Mouse (Mus musculus) ES-Bruce4 (cell line): ENCODE results near the gene AC134908.4.

Source experiments
- CTCF ChIP-seq: IDR thresholded peaks from one replicate; pipeline ENCODE4 v1.8.1; 2011; ENCODE audit warnings: low read depth, low read length
- POLR2A ChIP-seq: IDR thresholded peaks from one replicate; pipeline ENCODE4 v1.8.1; 2011; ENCODE audit warnings: low read length; ENCODE audit not compliant: insufficient read depth

- TF ChIP-seq POLR2A (no peak), CTCF (no peak)
Observed at GRCm38 (mm10) chr17:25842509-25842908, 47.0 kb upstream of the AC134908.4 start.
